Mouse (Mus musculus) common myeloid progenitor, adult 5-6 weeks (primary cell): ENCODE results near the gene Itgb7. TPM values are rescaled to one million over a fixed set of nuclear protein-coding genes. Genes with fewer than 3 reads are reported as not detected.

ENCODE experiments used
- ATAC-seq: replicated peaks from 2 replicates; pipeline ENCODE4 v1.8.0; 2016; ENCODE audit warnings: low read depth, mild to moderate bottlenecking, moderate TSS enrichment, inconsistent platforms; ENCODE audit not compliant: poor library complexity, severe bottlenecking
- total RNA-seq: library from RNA; stranded (forward); fragments of 200-1000, 187-1606 nt; gene quantifications from 2 replicates; pipeline ENCODE4 v1.2.3, GENCODE M21; 2017

The Itgb7 gene
- total RNA-seq, 1 experiment from 2014 or later = 81.3 TPM

DNA sequence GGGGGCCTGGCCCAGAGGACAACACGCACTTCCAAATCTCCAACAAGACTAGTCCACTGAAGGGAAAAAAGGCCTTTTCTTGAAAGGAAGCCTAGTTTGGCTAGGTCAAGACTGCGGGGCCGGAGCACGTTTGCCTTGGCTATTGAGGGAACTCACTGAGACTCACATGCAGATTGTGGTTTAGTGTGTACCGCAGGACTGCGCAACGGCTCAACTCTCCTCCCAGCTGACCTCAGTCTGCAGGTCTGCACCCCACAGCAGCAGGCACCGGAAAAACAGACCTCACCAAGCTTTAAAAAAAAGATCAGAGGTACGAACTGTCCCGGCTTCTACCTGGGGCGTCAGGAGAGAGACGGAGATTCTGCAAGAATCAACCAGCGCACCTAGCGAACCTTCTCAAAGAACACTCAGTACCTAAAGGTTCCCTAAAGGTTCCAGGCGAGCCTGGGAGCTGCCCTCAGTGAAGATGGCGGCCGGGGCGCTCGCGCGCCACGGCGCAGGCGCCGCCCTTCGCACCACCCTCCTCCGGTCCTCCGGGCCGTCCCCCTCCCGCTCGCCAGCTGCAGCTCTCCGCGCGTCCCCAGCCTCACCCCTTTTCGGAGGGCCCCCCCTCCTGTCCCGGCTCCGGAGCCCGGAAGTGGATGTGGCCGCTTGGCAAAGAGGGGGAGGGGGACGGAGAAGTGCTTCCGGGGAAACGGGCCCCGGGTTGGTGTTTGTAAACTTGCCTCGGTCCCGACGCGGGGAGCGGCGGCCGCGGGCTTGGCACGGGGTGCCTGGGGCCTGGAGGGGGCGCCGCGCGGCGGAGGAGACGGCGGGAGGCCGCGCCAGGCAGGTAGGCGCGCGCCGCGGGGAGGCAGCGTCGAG lies 28.5 kb downstream of the Itgb7 start, which contains the start of gene Zfp740:
Zfp740 (plus strand) TSS at position 279 of the 864 bp plus-strand sequence.
- peak; percentile 86 for ATAC-seq

DNA sequence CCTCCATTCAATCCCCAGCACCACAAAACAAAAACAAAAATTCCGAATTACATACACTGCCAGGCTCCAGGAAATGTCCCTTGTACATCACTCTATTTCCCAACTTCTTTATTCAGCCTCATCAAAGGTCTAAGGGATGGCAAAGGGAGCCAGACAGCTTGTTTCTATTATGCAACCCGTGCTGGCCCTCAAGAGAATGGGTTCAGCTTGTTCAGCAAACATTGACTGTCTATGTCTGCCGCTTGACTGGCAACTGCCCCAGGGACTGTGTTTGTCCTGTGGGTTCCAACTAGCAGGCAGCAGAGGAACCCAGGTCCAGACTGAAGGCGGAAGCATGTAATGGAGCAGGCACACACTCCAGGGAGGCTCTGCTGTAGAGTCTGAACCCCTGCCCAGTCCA lies 32.9 kb downstream of the Itgb7 start:
- ATAC-seq = no peak

DNA sequence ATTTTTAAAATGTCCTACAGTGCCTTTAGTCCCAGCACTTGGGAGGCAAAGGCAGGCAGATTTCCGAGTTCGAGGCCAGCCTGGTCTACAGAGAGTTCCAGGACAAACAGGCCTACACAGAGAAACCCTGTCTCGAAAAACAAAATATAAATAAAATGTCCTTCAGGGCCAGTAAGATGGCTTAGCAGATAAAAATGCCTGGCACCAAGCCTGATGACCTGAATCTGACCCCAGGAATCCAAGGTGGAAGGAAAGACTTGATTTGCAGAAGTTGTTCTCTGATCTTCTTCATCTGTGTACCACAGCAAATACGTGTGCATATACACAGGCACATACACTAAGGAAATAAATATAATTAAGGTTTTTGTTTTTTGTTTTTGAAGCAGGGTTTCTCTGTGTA lies 36.4 kb downstream of the Itgb7 start:
- ATAC-seq = no peak

DNA sequence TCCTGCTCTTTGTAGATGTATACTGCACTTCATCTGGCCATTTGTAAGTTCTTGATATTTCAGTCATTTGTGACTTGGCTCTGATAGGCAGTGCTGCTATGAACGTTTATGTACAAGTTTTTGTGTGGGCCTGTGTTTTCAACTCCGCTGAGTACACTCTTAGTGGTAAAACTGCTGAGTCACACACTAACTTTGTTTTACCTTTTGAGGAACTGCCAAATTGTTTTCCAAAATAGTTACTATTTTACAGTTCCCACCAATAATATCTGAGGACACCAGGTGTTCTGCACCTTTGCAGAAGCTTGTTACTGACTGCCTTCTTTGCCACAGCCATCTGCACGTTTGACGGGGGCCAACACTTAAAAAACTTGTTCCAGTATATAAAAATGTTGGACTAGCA lies 37.3 kb downstream of the Itgb7 start:
- ATAC-seq = peak; percentile 34

DNA sequence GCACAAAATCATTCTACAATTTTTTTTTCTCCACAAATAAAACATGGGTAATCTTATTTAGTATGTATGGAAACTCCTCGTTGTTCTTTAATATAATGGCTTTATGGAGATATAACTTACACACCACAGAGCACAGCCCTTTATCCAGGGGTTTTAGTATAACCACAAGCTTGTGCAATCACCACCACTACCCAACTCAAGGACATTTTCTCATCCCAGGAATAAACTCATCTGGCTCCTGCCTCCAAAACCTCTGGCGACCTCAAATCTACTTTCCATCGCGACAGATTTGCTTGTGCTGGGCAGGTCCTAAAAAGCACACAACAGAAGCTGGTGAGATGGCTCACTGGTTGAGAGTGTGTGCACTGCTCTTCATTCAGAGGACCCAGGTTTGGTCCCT lies 38.1 kb downstream of the Itgb7 start:
- ATAC-seq = no peak

DNA sequence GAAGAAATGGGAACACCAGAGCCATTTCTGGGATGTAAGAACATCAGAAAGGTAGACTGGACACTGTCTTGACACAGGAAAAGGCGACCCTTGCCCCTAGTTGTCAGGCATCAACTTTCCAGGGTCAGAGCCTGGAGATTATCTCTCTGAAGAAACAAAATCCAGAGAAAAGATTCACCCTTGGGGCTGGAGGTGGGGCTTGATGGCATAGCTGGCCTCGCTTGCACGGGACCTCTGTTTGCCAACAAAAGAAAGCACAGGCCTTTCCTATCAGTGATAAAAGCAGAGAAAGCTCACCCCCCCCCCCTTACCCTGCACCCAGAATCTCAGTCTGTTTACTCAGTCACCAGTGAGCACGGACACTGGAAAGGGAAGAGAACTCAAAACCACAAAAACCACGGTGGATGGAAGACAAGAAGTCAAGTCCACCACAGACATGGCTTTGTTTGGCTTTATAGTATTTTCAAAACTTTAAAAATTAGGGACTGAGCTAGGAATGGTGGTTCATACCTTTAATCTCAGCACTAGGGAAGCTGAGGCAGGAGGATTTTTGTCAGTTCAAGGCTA lies 38.8 kb downstream of the Itgb7 start:
- ATAC-seq = peak; percentile 42; the same call in 1 of the 2 replicates

DNA sequence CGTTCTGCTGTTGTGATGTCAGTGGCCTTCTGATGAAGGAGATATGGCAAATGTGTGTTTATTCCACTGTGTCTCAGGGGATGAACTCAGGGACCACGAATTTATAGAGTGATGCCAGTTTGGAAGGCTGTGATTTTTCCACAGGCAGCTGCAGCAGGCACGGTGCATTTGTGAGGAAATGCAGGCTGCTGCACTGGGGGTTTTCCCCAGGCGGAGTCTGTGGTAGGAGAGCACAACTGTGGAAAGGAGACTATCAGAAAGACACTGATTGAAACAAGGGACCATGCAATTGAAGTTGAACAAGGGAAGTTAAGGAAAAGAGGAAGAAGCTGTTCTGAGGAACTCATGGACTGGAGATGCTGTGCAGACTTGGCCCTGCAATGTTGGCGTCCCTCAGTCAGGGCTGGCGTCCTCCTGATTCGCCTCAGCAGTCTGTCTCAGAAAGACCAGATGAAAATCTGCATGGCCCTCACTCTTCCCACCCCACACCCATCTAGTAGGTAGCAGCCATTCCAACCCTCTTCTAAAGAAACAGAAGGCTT lies 39.4 kb downstream of the Itgb7 start:
- ATAC-seq = peak; percentile 54

DNA sequence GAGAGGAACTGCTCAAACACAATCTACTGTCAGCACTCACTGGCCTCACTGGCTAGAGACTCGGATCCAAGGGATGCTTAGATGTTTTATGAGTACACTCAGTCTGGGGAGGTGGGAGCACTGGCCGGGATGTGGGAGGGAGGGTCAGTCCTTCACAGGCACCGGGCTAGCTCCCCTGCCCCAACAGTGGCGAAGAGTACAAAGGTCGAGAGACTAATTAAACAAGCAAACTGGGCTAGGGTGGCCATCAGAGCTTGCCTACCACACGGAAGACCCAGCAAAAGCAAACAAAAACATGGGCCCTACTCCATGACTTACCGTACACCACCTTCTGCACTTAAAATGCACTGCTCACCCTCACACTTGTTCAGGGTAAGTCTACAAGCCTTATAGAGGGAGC lies 40.0 kb downstream of the Itgb7 start:
- ATAC-seq = no peak

DNA sequence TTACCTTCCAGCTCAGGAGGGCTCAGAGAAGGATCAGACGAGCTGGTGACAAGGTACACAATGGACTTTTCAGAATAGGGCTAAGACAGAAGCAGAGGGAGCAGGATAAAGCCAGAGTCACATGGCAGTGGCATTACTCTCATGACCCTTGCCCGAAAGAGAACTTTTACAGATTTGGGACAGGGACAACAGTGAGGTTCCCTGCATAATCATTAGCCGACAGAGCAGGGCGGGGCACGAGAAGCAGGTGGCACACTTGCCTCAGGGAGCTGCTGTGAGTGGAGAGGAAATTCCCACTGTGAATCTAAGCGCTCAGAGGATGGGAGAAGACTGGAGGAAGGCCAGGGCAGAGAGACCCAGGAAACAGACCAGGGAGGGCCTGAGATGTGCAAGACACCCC lies 42.9 kb downstream of the Itgb7 start:
- ATAC-seq = no peak

DNA sequence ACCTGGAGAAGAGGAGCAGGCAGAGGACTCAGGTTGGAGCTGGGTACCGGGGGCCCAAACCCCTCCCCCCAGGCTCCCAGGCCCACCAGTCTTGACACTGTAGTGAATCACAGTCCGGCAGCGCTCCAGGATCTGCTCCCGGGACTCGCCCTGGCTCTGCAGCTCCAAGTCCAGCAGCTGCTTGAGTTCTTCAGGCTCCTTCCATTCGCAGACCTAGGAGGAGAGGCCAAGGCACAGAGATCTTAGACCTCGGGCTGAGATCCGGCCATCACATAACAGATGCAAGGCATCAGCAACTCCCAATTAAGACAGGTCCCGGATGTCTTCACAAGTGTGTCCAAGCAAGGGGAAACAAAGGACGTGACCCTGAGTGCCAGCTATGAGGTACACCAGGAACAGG lies 43.6 kb downstream of the Itgb7 start:
- ATAC-seq = no peak

DNA sequence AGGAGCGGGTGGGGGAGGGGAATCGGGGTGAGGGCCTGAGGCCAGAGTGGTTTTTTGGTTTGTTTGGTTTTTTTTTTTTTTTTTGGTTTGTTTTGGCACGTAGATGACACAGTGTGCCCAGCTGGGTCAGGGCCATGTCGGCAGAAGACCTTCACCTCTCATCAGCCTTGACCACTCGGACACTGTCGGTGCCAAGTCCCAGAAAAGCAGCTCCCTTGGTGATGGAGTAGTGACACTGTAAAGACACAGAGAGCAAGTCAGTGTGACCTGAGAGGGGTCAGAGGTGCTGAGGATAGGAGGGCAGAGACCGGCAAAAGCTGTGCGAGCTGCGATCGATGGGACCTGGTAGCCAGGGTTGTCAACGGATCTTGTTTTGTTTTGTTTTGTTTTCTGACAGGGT lies 45.5 kb downstream of the Itgb7 start:
- no peak for ATAC-seq

DNA sequence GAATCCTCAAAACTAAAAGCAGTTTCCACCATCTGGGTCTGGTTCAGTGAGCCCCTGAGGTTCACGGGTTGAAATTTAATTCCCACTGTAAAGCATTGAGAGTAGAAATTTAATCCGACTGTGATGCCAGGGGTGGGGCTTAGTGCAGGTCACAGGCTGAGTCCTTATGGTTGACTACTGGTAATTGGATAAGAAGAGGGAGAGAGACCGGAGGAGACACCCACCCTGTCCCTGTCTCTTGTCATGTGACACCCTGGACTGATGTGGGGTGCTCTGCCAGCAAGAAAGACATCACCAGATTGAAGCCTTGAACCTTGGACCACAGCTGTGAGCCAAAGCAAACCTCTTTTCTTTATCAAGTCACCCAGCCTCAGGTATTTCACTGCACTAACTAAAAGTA lies 48.7 kb downstream of the Itgb7 start:
- ATAC-seq = no peak

DNA sequence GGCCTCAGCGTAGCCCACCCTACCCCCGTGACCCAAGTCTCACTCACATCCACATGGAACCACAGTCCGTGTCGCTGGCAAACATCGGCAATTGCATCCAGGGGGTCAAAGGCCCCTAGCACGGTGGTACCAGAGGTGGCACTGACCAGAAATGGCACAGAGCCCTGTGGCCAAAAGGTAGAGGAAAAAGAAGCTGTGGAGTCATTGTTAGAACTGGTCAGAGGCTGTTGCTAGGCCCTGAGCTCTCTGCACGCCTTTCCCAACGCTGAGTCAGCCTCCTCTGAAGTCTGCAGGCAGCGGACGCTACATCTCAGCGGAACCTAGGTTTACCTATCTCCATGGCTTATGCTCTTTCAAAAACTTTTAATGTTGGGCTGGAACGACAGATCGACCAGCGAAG lies 51.8 kb downstream of the Itgb7 start:
- no peak for ATAC-seq

DNA sequence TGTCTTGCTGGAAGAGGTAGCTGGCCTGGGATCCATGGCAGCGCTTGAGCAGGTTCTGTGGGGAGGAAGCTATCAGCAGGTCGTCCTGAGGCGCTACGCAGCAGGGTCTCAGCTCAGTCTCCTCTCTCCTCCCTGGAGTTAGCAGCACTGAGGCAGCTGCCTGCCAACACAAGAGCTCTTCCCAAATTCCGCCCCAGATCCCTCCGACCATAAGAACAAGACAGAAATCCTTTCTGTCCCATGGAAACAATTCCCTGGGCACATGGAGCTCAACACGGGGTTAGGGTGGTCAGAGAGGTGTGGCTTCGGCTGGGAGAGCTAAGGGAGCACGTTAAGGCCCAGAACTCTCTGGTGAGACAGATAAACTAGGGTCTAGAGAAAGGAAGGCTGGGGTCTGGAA lies 52.6 kb downstream of the Itgb7 start:
- no peak for ATAC-seq

DNA sequence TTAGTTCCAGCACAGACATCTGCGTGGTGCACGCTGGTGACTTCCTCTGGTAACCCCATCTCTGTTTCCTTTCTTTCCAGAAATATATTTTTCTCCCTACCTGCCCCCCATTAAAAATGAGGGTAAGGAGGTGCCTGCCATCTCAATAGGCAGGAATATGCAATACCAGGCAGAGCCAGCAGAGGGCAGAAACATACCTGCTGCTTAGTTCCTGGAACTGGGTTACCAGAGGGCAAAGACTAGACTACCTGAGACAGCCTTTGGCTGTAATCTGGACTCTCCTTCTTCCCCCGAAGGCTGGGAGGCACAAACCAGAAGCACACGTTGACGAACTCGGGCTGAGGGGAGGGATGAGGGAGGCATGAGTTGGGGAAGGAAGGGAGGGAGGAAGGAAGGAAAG lies 53.5 kb downstream of the Itgb7 start:
- ATAC-seq = peak; percentile 77

DNA sequence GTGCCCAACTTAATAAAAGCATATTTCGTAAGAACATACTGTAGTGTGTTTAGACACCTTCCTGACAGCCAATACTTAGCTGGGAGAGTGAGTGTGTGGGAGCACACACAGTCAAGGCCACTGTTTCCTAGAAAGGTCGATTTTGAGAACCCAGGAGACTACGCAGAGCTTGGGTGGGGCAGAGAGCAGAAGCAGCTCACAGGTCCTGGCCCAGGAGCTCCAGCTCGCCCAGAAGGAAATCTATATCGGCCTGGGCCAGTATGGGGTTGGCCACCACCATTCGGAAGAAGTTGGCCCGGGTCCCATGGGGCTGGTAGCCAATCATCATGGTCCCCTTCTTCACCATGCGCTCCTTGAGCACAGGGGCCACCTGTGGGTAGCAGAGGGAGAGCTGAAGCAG lies 54.3 kb downstream of the Itgb7 start:
- no peak for ATAC-seq

DNA sequence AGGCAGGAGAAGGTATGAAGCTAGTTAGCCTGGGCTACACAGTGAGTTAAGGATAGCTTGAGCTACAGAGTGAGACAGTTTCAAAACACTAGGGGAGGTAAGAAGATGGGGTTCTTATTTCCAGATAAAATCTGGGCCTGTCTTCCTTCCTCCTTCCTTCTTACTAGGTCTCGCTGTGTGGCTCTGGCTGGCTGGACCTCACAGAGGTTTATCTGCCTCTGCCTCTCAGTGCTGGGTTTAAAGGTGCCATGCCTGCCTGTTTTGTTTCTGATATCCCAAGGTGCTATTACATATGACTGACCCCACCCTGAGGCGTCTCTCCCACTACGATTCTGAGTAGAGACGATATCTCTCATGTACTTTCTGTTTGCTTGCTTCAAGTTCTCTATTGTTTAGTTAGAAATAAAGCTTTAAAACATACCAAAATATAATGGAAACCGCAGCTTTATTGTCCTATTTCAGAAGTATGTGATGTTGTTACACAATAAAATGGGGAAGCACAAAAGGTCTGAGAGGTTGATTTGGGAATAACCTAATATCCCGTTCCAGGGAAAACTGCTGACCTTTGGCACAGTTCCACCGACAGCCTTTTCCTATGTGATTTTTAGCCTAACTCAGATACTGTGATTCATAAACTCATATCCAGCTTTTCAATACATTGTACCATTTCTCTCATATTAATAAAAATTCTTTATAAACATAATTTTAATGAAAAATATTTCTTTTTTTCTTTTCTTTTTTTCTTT lies 55.0 kb downstream of the Itgb7 start:
- ATAC-seq = 0 out of 2 replicates have a peak, but pooled peaks have one; percentile 39

DNA sequence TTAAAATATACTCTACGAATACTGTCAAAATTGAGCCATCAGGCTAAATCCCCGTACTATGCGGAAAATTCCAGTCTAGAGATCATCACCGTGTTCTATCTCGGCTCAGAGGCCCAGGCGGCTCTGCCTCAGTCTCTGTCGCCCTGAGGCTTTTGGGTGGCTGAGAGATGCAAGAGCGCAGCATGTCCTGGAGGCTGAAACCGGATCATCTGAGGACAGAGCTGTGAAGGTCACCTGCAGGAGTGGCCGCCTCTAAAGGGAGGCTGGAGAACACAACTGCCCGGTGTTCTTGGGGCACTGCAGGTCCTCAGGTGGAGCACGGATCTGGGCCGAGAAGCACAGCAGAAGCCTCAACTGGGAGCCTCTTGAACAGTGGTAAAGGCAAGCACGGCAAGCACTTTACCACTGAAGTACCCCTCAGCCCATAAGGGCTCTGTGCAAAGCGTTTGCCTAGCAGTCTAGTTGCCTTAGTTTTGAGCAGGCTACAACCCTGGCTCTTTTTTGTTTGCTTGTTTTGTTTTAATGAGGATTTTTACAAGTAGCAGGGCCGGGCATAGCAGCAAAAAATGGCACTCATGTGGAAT lies 55.9 kb downstream of the Itgb7 start:
- no peak for ATAC-seq

DNA sequence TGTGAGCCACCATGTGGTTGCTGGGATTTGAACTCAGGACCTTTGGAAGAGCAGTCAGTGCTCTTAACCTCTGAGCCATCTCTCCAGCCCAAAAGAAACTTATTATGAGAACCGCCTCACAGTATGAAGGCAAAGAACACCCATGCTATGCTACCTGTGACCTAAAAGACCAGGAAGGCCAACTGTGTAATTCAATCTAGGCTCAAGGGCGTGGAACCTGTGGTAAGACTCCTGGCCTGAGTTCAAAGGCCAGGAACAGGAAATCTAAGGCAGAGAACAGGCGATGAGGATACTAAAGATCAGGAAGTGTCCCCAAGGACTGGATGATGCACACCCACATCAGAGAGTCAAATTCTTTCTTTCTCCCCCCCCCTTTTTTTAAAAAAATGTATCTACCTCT lies 58.2 kb downstream of the Itgb7 start:
- ATAC-seq = no peak

DNA sequence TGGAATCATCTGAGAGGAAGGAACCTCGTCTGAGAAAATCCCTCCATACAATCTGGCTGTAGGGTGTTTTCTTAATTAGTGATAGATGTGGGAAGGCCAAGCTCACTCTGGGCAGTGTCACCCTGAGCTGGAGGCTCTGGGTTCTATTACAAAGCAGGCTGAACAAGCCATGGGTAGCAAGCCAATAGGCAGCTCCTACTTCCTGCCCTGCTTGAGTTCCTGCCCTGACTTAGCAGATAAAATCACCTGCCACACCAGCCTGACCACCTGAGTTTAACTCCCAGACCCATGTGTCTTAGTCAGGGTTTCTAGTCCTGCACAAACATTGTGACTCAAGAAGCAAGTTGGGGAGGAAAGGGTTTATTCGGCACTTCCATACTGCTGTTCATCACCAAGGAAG lies 62.7 kb downstream of the Itgb7 start:
- no peak for ATAC-seq
